In genomic region chr4:150593473-150594217, GRCm38 (mm10) we compare ENCODE assay signal across 13 mouse cellular contexts. TPM values are rescaled to one million over a fixed set of nuclear protein-coding genes. Genes with fewer than 3 reads are reported as not detected.
DNase-seq lines count a peak whose midpoint lies in the region; ATAC-seq and TF ChIP-seq lines count a peak whose summit lies in the region.
"Had no signal": no experiment of that assay in that cellular context is flagged by ENCODE, and none has a peak within 500 bp of the region (broad histone marks: within the 10 kb centered on the region; RNA-seq: fewer than 3 reads in every experiment).

No protein-coding gene starts in this region.

- no peak overlapping the region for H3K4me3 ChIP-seq in kidney, adult 2 months (ENCODE audit: insufficient read depth, low read depth, low read length)
- H3K4me3 ChIP-seq in brown adipose tissue, adult 24 weeks (ENCODE audit: insufficient read depth, low read depth, low read length): no peak overlapping the region
- H3K4me3 ChIP-seq in liver, embryonic 16.5 days (ENCODE audit: low read depth, low read length): no peak overlapping the region
- H3K4me3 ChIP-seq: limb, embryonic 13.5 days; neural tube, embryonic 15.5 days had no signal

- H3K27me3 ChIP-seq in kidney, adult 2 months (replicated peaks; ENCODE audit: control insufficient read depth, insufficient read depth, low read length): no peaks in the 10 kb centered on the region
- no peaks in the 10 kb centered on the region for H3K27me3 ChIP-seq in liver, embryonic 16.5 days (ENCODE audit: control insufficient read depth, insufficient read depth, low read depth, low read length)
- H3K27me3 ChIP-seq: limb, embryonic 13.5 days; neural tube, embryonic 15.5 days had no signal

- H3K9ac ChIP-seq in liver, embryonic 16.5 days (ENCODE audit: low read depth, low read length): no peak overlapping the region
- H3K9ac ChIP-seq: hindbrain, embryonic 14.5 days; limb, embryonic 13.5 days; neural tube, embryonic 15.5 days had no signal

- peak overlapping the region; percentile 21 for H3K27ac ChIP-seq in kidney, adult 2 months (ENCODE audit: insufficient read depth, low read depth, low read length)
- H3K27ac ChIP-seq in brown adipose tissue, adult 24 weeks (replicated peaks; ENCODE audit: low read depth, low read length): peak overlapping the region; percentile 61
- H3K27ac ChIP-seq in liver, embryonic 16.5 days (ENCODE audit: low read length): peak overlapping the region; percentile 55
- H3K27ac ChIP-seq: limb, embryonic 13.5 days; neural tube, embryonic 15.5 days had no signal

- no peaks in the 10 kb centered on the region for H3K9me3 ChIP-seq in liver, embryonic 16.5 days (replicated peaks; ENCODE audit: control insufficient read depth, low read length)
- H3K9me3 ChIP-seq: limb, embryonic 13.5 days; neural tube, embryonic 15.5 days had no signal

- 43% methylated on average over 4 of the region's 4 CpGs for WGBS in kidney, adult 2 months
- 47% methylated on average over 4 of the region's 4 CpGs for WGBS in liver, embryonic 16.5 days (ENCODE audit: insufficient replicate concordance)

- H3K4me2 ChIP-seq in liver, embryonic 16.5 days (ENCODE audit: low read depth, low read length): no peak overlapping the region
- H3K4me2 ChIP-seq: hindbrain, embryonic 14.5 days; limb, embryonic 13.5 days; midbrain, embryonic 11.5 days; neural tube, embryonic 15.5 days had no signal

- TF ChIP-seq POLR2A in kidney, adult 2 months (IDR thresholded peaks at IDR 0.05; ENCODE audit: low read depth, low read length): no peak

- peaks cover 72% of the 10 kb centered on the region for H3K4me1 ChIP-seq in kidney, adult 2 months (ENCODE audit: control insufficient read depth, insufficient read depth, low read length)
- peaks cover 46% of the 10 kb centered on the region for H3K4me1 ChIP-seq in brown adipose tissue, adult 24 weeks (ENCODE audit: control insufficient read depth, insufficient read depth, insufficient read length, low read length)
- H3K4me1 ChIP-seq in liver, embryonic 16.5 days (ENCODE audit: control insufficient read depth, low read depth, low read length): peaks cover 59% of the 10 kb centered on the region

- no peaks in the 10 kb centered on the region for H3K36me3 ChIP-seq in kidney, adult 2 months (ENCODE audit: control insufficient read depth, insufficient read depth, low read length)
- H3K36me3 ChIP-seq in liver, embryonic 16.5 days (ENCODE audit: control insufficient read depth, insufficient read depth): no peaks in the 10 kb centered on the region
- H3K36me3 ChIP-seq: limb, embryonic 13.5 days; neural tube, embryonic 15.5 days had no signal

- 0 out of 2 replicates have a peak, but pooled peaks have one; percentile 17 for ATAC-seq in liver, embryonic 16.5 days (ENCODE audit: low read depth)

- peak; percentile 50 for DNase-seq in kidney, adult 2 months
- no peak for DNase-seq in kidney, postnatal 4 days
- DNase-seq in 3T3-L1 (ENCODE audit: low read depth, low spot score): peak; percentile 75
- no peak for DNase-seq in adrenal gland, postnatal 10 days
- DNase-seq in adrenal gland, adult 18-20 months (ENCODE audit: low spot score in 2 of 2): no peak
- DNase-seq in urinary bladder, postnatal 14 days (ENCODE audit: low spot score): no peak
- DNase-seq: right cerebral cortex, postnatal 4 days had no signal

- no peak for TF ChIP-seq CTCF in kidney, adult 2 months (conservative IDR thresholded peaks at IDR 0.05; ENCODE audit: insufficient read depth, insufficient read length, low read depth, low read length)

RNA-seq across cellular contexts. Expression of gene Slc45a1, which starts 58.3 kb away (rescaled TPM):
- 0.08 and 0.17 TPM in 2 replicates for polyA plus RNA-seq in kidney, adult 2 months (2012; rRNA removed)
- not detected in 2 replicates for polyA plus RNA-seq in brown adipose tissue, adult 24 weeks (2012; ENCODE audit: insufficient read depth, insufficient read length, missing spikeins)
- polyA plus RNA-seq in liver, embryonic 16.5 days (2015; fragmentation: Nextera tagmentation; extraction: Ambion mirVana): not detected in 2 replicates
- total RNA-seq in adrenal gland, postnatal 10 days (2021): 1 to 10 TPM in 1 of 2 experiments, under 1 TPM in 1; 0.72 to 1.7 TPM
- 1 to 10 TPM in 1 of 2 experiments, under 1 TPM in 1; 0.64 to 1.1 TPM for total RNA-seq in adrenal gland, adult 18-20 months (2021)

Comparison
In these comparisons a context has a peak if more than half of its experiments do, and no peak if none do; other contexts are left out.
1. DNase-seq: peak in kidney, adult 2 months (single experiment) and 3T3-L1 (single experiment); none in kidney, postnatal 4 days (0 of 2), adrenal gland, postnatal 10 days (single experiment), adrenal gland, adult 18-20 months (0 of 2) and urinary bladder, postnatal 14 days (single experiment).
2. Peak in every context shown above with its lines, with median percentiles within 50 percentile points of each other: H3K27ac ChIP-seq.